Mouse (Mus musculus): Measurements from ENCODE around the gene Ubr1.

The Ubr1 gene

GRCm38 (mm10) chr2:120933038-120933437 lies 37.5 kb downstream of the Ubr1 start:
- no peak for TF ChIP-seq GATA4 (IDR thresholded peaks at IDR 0.05; ENCODE audit: insufficient replicate concordance, low read length)

GRCm38 (mm10) chr2:120909556-120909955 lies 61.0 kb downstream of the Ubr1 start:
- no peak for TF ChIP-seq GATA4 (IDR thresholded peaks at IDR 0.05; ENCODE audit: insufficient replicate concordance, low read length)

GRCm38 (mm10) chr2:120896361-120896760 lies 74.2 kb downstream of the Ubr1 start:
- TF ChIP-seq GATA4 (IDR thresholded peaks at IDR 0.05; ENCODE audit: insufficient replicate concordance, low read length): no peak

- TF ChIP-seq GATA4 (IDR thresholded peaks at IDR 0.05; ENCODE audit: insufficient replicate concordance, low read length): no peak
Observed at GRCm38 (mm10) chr2:120887601-120888000, 82.9 kb downstream of the Ubr1 start.

- no peak for TF ChIP-seq GATA4 (IDR thresholded peaks at IDR 0.05; ENCODE audit: insufficient replicate concordance, low read length)
Observed at GRCm38 (mm10) chr2:120873192-120873591, 97.3 kb downstream of the Ubr1 start.

- no peak for TF ChIP-seq GATA4 (IDR thresholded peaks at IDR 0.05; ENCODE audit: insufficient replicate concordance, low read length)
Observed at GRCm38 (mm10) chr2:120871447-120872336, 98.8 kb downstream of the Ubr1 start.

- TF ChIP-seq GATA4 (IDR thresholded peaks at IDR 0.05; ENCODE audit: insufficient replicate concordance, low read length): no peak
Observed at GRCm38 (mm10) chr2:120867336-120867735, 103.2 kb downstream of the Ubr1 start.

- no peak for TF ChIP-seq GATA4 (IDR thresholded peaks at IDR 0.05; ENCODE audit: insufficient replicate concordance, low read length)
Observed at GRCm38 (mm10) chr2:120866561-120866960, 104.0 kb downstream of the Ubr1 start.

- no peak for TF ChIP-seq GATA4 (IDR thresholded peaks at IDR 0.05; ENCODE audit: insufficient replicate concordance, low read length)
Observed at GRCm38 (mm10) chr2:120863389-120863788, 107.1 kb downstream of the Ubr1 start.

GRCm38 (mm10) chr2:120860699-120861098 lies 109.8 kb downstream of the Ubr1 start:
- no peak for TF ChIP-seq GATA4 (IDR thresholded peaks at IDR 0.05; ENCODE audit: insufficient replicate concordance, low read length)

- no peak for TF ChIP-seq GATA4 (IDR thresholded peaks at IDR 0.05; ENCODE audit: insufficient replicate concordance, low read length)
Observed at GRCm38 (mm10) chr2:120858131-120858530, 112.4 kb downstream of the Ubr1 start.

GRCm38 (mm10) chr2:120853151-120853550 lies 117.4 kb downstream of the Ubr1 start:
- TF ChIP-seq GATA4 (IDR thresholded peaks at IDR 0.05; ENCODE audit: insufficient replicate concordance, low read length): no peak

GRCm38 (mm10) chr2:120852626-120853025 lies 117.9 kb downstream of the Ubr1 start:
- no peak for TF ChIP-seq GATA4 (IDR thresholded peaks at IDR 0.05; ENCODE audit: insufficient replicate concordance, low read length)

GRCm38 (mm10) chr2:120850424-120851082 lies 120.0 kb downstream of the Ubr1 start, which contains the start of gene Ttbk2:
Ttbk2 (minus strand) TSS chr2:120850604.
- peak; percentile 76; the same call in 1 of the 2 replicates for TF ChIP-seq GATA4 (IDR thresholded peaks at IDR 0.05; ENCODE audit: insufficient replicate concordance, low read length)

GRCm38 (mm10) chr2:120849449-120850423 lies 120.8 kb downstream of the Ubr1 start, which contains the start of gene Cdan1:
Cdan1 (minus strand) TSS chr2:120850128.
- no peak for TF ChIP-seq GATA4 (IDR thresholded peaks at IDR 0.05; ENCODE audit: insufficient replicate concordance, low read length)
